Mouse (Mus musculus): ENCODE results near the gene Eif4b.

Eif4b gene

DNA sequence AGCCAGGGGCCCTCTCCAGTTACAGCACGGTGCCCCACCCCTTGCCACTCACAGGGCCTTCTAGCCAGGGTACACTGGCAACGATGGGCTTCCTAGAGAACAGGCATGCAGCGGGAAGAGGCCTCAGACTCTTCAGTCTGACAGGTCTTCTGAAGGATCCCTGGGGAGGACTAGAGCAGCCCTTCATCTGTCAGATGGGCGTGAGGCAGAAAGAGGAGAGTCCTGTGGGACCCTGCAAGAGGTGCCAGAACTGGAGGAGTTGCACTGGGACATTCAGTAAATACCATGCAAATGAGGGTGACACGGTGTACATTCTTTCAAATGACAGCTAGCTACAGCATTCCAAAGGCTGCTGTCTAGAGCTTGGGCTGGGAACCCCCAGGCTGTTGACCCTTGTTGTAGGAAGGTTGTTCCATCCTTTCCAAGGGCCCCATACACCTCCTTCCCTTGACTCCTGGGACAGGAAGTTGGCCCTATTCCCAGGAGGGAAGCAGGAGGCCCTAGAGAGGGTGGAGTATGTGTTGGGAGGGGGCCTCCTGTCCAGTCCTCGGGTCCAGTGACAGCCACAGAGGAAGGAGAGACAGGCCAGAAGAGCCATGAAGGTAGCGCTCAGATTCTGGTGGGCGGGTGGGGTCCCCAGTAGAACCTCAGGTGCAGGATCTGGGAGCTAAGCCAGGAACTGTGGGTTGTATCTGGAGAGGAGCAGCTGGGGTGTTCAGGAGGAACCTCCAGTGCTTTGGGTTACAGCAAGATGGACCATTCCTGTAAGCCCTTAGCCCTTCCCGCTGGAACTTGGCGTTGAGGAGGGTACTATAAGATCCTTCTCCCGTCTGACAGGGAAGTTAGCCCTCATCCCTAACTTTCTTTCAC, 28.3 kb downstream of the Eif4b start:
- DNase-seq (ENCODE audit: low read depth, low spot score), result no peak

DNA sequence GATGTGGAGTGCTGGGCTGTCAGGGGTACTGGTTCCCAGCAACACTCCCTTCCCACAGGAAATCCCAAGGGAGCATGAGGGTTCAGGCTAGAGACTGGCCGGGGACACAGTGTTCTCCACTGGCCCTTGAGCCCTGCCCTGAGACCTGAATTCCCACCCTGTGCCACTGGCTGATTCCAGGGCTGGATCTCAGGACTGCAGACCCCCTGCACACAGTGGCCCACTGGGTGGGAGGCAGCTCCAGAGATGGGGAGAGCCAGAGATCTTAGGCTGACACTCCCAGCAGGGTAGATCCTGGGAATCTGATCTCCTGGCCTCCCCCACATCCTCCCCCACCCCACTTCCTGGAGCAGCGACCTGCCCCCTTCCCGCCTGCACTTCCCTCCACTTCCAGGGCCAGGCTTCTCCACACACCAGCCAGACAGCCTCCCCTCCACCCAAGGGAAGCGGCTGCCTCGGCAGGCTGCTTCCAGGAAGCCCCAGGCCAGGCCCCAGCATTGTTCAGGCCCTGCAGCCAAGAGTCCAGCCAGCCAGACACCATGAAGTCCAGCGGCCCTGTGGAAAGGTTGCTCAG, 29.1 kb downstream of the Eif4b start:
- DNase-seq (ENCODE audit: low read depth, low spot score), result no peak

DNA sequence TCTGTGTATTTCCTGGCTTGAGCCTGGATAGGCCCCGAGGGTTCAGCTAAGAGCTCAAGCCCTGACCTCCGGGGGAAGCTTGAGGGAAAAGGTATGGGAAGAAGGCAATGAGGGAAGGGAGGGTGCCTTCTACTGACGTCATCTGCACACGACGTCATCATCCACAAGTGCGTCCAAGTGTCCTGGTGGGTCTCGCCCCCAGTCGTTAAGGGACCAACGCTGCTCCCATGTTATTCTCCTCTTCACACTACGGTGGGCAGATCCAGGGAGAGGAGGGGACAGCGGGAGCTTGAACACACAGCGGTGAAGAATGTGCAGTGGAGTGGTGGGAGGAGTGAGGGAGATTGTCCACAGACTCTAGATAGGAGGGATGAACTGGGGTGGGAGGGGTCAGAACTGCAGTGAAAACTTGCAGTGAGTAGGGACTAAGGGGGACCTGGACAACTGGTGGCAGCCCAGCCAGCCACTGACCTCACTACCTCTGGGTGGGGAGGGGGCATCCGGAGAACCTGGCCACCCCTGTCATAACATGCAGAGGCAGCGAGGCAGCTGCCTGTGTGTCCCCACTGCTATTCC, 29.9 kb downstream of the Eif4b start:
- DNase-seq (ENCODE audit: low read depth, low spot score), result no peak

DNA sequence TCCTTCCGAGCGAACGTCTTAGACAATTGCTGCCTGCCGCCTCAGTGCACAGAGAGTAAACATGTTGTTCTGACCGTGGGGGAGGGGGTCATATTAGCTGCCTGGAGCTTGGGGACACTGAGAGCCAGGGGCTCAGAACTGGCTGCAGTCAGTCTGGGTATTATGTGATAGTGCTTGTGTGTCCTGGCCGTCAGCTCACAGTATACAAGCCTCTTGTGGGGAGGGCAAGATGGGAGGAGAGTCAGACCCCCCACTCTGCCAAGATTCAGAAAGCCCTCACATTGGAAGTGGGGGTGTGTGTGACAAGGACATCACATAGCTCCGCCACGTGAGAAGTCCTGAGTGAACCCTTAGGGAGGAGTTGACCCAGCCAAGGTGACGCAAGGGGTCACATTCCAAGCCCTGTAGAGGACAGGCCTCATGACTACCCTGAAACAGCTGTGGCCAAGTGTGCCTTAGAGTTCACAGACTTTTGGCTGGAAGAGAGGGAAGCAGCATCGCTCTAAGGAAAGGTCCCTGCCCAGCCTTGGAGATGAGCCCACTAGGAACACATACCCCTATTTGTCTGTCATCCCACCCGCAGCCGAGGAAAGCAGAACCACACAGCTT, 30.5 kb downstream of the Eif4b start:
- no peak for DNase-seq (ENCODE audit: low read depth, low spot score)

DNA sequence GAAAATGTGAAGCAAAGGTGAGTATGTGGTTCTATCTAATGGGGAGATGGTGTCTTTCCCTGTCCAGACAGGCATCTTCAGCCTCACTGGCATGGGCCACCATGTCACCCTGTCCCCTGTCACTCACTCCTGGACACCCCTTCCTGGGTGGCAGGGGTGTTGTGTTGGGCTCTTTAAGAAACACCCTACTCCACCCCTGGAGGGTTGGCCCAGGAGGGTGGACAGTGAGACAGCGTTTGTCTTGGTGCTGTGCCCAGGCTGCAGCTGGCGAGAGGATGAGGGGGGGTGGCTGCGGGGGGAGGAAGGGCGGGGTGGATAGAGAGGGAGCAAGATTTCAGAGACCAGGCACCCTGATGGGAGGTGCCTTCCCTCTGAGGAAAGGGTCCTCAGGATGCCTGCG, 31.8 kb downstream of the Eif4b start:
- DNase-seq (ENCODE audit: low read depth, low spot score), result no peak

DNA sequence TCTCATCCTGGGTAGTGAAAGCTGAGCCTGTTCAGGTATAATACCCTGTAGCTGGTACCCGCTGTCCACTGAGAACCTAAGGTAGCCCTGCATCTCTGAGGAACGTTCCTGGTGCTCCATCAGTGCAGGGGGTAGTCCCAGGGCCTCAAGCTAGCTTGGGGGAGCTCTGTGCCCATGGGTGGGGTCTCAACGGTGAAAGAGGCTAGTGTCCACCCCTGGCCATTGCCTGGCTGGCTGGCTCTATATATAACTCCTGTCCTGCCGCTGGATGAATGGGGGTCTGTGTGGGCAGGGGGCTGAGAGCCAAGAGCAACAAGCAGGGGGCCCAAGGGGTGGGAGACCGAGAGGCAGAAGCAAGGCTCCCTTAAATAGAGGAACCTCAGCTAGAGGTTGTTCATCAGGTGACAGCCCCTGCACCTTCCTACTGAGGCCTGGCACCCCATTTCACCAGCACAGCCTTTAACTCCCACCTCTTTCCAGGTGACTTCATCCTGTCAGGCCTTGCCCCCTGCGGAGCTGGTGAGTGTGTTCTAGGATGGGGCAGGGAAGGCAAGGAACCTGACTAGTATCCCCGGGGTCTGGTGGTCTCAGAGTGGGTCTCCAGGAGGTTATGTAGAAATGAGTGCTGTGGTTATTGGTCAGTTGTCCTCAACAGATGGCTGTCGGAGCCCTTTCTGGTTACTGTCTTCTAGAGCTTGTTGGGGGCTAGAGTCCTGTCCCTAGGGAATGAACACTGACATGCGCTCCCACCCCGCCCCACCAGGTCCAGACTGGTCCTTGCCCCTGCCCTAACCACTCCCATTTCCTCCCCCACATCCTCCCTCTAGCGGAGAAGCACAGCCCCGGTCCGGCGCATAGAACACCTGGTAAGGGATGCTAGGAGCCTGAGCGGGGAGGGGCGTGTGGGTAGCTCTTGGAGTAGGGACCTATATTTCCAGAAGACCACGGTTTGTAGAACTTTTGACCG, 32.5 kb downstream of the Eif4b start:
- peak; percentile 31 for DNase-seq (ENCODE audit: low read depth, low spot score)

DNA sequence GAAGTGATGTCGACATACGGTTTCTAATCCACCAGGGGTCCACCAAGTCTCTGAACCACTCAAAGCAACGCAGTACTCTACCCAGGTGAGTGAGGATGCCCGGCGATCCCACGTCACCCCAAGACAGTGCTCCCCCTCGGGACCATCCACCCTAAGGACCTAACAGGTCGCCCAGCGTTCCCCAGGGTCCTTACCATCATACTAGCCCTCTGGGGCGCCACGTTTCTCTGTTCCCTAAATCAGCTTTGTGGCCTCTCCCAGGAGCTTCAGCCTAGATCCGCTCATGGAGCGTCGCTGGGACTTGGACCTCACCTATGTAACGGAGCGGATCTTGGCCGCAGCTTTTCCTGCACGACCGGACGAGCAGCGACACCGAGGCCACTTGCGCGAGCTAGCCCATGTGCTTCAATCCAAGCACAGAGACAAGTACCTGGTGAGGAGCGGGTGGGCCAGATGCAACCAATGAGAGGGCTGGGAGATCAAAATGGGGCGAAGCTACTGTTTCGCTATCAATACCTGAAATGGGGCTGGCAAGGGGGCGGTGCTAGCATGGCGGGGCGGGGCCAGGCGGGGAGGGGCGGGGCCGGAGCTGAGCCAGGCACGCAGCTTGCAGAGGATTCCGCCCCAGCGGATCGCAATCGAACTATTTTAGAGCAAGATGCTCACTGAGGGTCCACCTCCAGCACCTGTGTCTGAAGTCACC, 33.3 kb downstream of the Eif4b start:
- peak; percentile 29 for DNase-seq (ENCODE audit: low read depth, low spot score)

DNA sequence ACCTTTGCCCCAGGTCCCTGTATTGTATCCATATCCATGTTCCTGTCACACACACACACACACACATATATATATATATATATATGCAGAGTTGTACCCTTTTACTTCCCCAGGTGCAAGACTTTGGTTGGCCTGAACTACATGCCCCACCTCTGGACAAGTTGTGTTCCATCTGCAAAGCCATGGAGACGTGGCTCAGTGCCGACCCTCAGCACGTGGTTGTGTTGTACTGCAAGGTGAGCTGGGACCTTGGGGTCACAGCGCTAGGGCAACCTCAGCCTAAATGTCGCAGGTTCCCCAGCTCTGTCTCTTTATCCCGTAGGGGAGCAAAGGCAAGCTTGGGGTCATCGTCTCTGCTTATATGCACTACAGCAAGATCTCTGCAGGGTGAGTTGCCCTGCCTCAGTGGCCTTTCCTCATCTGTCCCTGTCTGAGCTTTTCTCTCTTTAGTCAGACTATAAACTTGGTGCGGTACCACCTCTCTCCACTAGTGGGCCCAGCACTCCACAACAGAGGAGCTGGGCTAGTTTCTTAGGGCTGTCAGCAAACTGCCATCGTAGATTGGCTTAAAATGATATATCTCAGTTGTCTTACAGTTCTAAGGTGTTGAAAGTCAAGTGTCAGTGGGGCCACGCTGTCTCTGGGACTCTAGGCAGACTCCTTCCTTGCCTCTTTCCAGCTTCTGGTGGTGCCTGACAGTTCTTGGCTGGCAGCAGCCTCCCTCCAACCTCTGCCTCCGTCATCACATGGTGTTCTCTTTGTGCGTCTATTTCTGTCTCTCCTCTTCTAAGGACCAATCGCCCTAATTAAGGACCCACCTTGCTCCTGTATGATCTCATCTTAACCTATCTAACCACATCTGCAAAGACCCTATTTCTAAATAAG, 34.4 kb downstream of the Eif4b start:
- peak; percentile 45 for DNase-seq (ENCODE audit: low read depth, low spot score)

DNA sequence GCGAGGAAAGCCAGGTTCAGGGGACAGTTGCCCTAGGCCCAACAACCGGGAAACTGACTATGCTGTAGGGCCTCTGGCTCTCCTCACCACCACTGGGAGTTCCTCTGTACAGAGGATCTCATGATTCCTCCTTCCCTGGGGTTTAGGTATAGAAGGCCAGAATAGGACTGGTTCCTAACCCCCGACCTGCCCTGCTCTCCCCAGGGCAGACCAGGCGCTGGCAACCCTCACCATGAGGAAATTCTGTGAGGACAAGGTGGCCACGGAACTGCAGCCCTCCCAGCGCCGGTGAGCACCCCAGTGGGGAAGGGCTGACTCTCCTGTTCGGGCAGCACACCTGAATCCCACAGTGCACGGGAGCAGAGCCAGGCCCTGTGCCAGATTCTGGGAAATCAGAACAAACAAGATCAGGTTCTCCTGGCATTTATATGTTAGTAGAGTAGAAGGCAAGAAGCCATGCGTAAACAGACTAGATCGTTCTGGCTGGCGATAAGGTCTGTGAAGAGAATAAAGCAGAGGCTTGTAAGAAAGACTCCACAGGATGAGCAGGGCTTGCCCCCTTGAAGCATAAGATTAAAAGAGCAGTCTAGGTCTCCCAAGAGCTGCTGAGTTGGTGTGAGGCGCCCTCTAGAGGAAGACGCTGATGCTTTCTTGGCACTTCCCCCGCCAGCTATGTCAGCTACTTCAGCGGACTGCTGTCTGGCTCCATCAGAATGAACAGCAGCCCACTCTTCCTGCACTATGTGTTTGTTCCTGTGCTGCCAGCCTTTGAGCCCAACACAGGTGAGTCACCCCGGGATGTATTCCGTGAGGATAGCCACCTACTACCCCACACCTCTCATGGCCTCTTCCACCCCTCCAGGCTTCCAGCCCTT, 35.3 kb downstream of the Eif4b start:
- DNase-seq (ENCODE audit: low read depth, low spot score), result peak; percentile 67

DNA sequence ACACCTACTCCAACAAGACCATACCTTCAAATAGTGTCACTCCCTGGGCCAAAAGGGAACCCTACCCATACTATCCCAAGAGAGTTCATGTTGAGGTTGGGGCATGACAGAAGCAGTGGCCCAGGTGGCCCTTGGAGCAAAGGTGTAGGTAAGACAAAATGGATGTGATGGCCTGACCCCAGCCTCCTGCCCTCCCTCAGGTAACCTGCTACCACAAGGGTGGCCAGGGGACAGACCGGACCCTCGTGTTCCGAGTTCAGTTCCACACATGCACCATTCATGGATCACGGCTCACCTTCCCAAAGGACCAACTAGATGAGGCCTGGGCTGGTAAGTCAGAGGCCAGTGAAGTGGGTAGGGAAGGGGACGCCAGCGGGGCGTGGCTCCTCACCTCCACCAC, 36.7 kb downstream of the Eif4b start:
- DNase-seq (ENCODE audit: low read depth, low spot score), result no peak

DNA sequence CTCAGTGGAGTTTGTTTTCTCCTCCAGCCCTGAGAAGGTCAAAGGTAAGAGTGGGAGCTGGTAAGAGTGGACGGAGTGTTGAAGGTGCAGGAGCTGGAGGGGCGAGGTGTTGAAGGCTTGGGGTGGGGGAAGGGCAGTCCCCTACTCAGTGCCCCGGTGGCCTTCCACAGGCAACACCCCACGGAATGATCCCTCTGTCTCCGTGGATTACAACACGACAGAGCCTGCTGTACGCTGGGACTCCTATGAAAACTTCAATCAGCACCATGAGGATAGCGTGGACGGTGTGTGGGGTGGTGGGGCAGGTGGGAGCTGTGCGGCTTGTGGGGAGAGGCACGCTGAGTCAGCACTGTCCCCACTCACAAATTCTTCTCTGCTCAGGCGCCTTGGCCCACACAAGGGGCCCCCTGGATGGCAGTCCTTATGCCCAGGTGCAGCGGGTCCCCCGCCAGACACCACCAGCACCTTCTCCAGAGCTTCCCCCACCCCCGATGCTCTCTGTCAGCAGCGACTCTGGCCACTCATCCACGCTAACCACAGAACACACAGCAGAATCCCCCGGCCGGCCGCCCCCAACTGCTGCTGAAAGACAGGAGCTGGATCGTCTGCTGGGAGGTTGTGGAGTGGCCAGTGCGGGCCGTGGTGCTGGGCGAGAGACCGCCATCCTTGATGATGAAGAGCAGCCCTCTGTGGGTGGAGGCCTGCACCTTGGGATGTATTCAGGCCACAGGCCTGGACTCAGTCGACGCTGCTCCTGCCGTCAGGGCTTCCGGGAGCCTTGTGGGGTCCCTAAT, 37.3 kb downstream of the Eif4b start:
- DNase-seq (ENCODE audit: low read depth, low spot score), result no peak

DNA sequence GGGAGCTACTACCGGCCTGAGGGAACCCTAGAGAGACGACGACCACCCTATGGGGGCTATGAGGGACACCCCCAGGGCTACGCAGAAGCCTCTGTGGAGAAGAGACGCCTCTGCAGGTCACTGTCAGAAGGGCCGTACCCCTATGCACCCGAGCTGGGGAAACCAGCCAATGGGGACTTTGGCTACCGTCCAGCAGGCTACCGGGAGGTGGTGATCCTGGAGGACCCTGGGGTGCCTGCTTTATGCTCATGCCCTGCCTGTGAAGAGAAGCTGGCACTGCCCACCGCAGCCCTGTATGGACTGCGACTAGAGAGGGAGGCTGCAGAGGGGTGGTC, 37.9 kb downstream of the Eif4b start:
- no peak for DNase-seq (ENCODE audit: low read depth, low spot score)

DNA sequence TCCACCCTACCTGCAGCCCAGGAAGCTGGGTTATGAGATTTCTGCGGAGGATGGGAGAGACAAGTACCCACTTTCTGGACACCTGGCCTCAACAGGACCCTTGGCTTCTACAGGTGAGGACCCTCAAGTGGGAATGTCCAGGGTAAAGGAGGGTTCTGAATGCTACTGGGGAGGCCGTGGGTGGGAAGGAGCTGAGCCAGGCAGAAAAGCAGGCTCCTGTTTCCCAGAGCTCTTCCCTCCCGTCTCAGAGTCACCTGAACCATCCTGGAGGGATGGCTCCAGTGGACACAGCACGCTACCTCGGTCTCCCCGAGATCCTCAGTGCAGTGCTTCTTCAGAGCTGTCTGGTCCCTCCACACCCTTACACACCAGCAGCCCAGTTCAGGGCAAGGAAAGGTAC, 38.6 kb downstream of the Eif4b start:
- DNase-seq (ENCODE audit: low read depth, low spot score), result no peak

DNA sequence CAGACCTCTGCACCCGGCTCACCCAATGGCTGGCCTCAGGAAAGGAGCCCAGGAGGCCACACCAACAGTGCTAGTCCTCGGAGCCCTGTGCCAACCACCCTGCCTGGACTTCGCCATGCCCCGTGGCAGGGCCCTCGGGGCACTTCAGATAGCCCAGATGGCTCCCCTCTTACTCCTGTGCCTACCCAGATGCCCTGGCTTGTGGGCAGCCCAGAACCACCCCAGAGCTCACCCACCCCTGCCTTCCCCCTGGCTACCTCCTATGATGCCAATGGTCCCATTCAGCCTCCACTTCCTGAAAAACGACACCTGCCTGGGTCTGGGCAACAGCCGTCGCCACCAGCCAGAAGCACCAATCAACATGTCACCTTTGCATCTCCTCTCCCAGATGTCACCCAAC, 39.3 kb downstream of the Eif4b start:
- DNase-seq (ENCODE audit: low read depth, low spot score), result no peak

DNA sequence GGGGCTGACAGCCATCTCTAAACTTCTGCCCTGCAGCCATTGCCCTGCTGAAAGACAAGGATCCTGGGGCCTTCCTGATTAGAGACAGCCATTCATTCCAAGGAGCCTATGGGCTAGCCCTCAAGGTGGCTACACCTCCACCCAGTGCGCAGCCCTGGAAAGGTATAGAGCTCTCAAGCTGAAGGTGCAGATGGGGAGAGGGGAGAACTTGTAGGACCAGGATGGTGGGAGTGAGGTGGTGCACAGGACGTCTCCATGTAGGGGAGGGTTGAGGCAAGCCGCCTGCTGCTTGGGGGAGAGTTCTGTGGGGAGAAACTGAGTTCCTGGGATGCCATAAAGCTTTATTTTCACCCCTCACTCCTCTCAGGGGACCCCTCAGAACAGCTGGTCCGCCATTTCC, 40.1 kb downstream of the Eif4b start:
- no peak for DNase-seq (ENCODE audit: low read depth, low spot score)

DNA sequence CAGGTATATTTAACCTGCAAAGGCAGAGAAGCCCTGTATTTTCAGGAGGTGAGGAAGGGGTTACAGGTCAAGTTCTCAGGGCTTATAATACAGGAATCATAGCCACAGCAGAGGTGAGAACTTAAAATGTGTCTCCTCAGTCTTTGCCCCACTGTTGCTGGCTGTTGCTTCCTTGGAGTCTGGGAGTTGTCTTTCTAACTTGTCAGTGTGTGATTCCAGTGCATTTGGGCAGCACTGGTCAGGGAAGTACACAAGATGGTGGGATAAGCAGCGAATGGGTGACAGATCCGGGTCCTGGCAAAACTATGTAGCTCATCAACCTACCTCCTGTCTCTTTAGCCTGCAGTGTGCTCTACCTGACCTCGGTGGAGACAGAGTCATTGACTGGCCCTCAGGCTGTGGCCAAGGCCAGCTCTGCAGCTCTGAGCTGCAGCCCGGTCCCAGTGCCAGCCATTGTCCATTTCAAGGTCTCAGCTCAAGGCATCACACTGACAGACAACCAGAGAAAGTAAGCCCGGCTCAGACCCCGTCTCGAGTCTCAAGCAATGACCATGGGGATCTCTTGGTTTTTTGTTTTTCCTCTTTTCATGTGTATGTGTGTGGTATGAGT, 41.2 kb downstream of the Eif4b start:
- no peak for DNase-seq (ENCODE audit: low read depth, low spot score)

DNA sequence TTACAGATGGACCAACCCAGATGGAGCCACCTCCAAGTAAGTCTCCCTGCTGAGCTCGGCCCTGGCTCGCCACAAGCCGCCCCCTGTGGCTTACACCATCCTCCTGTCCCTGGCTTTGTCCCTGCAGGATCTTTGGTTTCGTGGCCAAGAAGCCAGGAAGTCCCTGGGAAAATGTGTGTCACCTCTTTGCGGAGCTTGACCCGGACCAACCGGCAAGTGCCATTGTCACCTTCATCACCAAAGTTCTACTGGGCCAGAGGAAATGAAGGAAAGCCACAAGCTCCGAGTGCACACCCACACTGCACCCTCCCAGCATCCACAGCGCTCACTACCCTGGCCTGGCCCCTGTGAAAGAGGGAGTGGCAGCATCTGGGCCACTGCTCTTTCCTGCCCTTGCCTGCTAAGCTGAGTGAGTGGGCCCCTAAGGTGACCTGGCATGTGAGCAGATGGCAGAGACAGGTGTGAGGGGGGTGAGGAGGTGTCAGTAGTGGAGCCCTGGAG, 42.2 kb downstream of the Eif4b start:
- no peak for DNase-seq (ENCODE audit: low read depth, low spot score)

Measured in WW6 (cell line).